Mouse (Mus musculus) kidney, adult 9 months (tissue): ENCODE measurements around the gene Pex26.
A peak's percentile ranks its signal among the peaks of the same experiment; 100 is the strongest.

ENCODE experiments used
- DNase-seq: peaks from one replicate; pipeline ENCODE4 v3.0.0; 2022

Gene Pex26

GRCm38 (mm10) chr6:121243161-121243560, 59.7 kb downstream of the Pex26 start:
- DNase-seq: no peak

- DNase-seq: peak; percentile 93
Observed at GRCm38 (mm10) chr6:121245127-121246036, 61.9 kb downstream of the Pex26 start, which contains the start of gene Usp18. Gene Usp18 (plus strand): TSS chr6:121245906.

GRCm38 (mm10) chr6:121246037-121246361, 62.5 kb downstream of the Pex26 start:
- no peak for DNase-seq
